Mouse (Mus musculus): Measurements from ENCODE around the gene Pcca. TPM values are rescaled to one million over a fixed set of nuclear protein-coding genes. Genes with fewer than 3 reads are reported as not detected.

Gene Pcca
- polyA plus RNA-seq, 1 experiment from 2014 or later = 23.8 TPM

GRCm38 (mm10) chr14:122867531-122868285, 333.6 kb downstream of the Pcca start:
- no peak overlapping the region for H3K27ac ChIP-seq (ENCODE audit: low read depth)
- 43% methylated on average over 4 of the region's 4 CpGs for WGBS
- no peak overlapping the region for H3K4me2 ChIP-seq
- H3K9me3 ChIP-seq (ENCODE audit: low read depth, low read length) = no peaks in the 10 kb centered on the region
- ATAC-seq (ENCODE audit: insufficient read depth) (peak; percentile 86), DNase-seq (peak; percentile 89)
- no peaks in the 10 kb centered on the region for H3K4me1 ChIP-seq (ENCODE audit: insufficient read depth)
- H3K4me3 ChIP-seq (ENCODE audit: low read depth, low read length) = no peak overlapping the region
- no peak for TF ChIP-seq CTCF (IDR thresholded peaks at IDR 0.05; ENCODE audit: low read depth)
- no peaks in the 10 kb centered on the region for H3K36me3 ChIP-seq (ENCODE audit: insufficient read depth)
- no peak overlapping the region for H3K9ac ChIP-seq
- no peaks in the 10 kb centered on the region for H3K27me3 ChIP-seq (ENCODE audit: insufficient read depth, low read length)

GRCm38 (mm10) chr14:122869831-122870230, 335.7 kb downstream of the Pcca start:
- no peaks in the 10 kb centered on the region for H3K36me3 ChIP-seq (ENCODE audit: insufficient read depth)
- ATAC-seq (ENCODE audit: insufficient read depth) (no peak), DNase-seq (no peak)
- H3K27ac ChIP-seq (ENCODE audit: low read depth) = no peak overlapping the region
- no peak for TF ChIP-seq CTCF (IDR thresholded peaks at IDR 0.05; ENCODE audit: low read depth)
- no peak overlapping the region for H3K9ac ChIP-seq
- no peaks in the 10 kb centered on the region for H3K9me3 ChIP-seq (ENCODE audit: low read depth, low read length)
- 67% methylated on average over 6 of the region's 6 CpGs for WGBS
- H3K4me3 ChIP-seq (ENCODE audit: low read depth, low read length) = no peak overlapping the region
- H3K4me2 ChIP-seq = no peak overlapping the region
- no peaks in the 10 kb centered on the region for H3K4me1 ChIP-seq (ENCODE audit: insufficient read depth)
- H3K27me3 ChIP-seq (ENCODE audit: insufficient read depth, low read length) = no peaks in the 10 kb centered on the region

- no peaks in the 10 kb centered on the region for H3K36me3 ChIP-seq (ENCODE audit: insufficient read depth)
- 49% methylated on average over 4 of the region's 4 CpGs for WGBS
- H3K4me1 ChIP-seq (ENCODE audit: insufficient read depth) = no peaks in the 10 kb centered on the region
- H3K27me3 ChIP-seq (ENCODE audit: insufficient read depth, low read length) = no peaks in the 10 kb centered on the region
- DNase-seq = no peak
- no peak overlapping the region for H3K4me2 ChIP-seq
- ATAC-seq (ENCODE audit: insufficient read depth) = no peak
- H3K9me3 ChIP-seq (ENCODE audit: low read depth, low read length) = no peaks in the 10 kb centered on the region
- H3K4me3 ChIP-seq (ENCODE audit: low read depth, low read length) = no peak overlapping the region
- no peak overlapping the region for H3K27ac ChIP-seq (ENCODE audit: low read depth)
- no peak for TF ChIP-seq CTCF (IDR thresholded peaks at IDR 0.05; ENCODE audit: low read depth)
- H3K9ac ChIP-seq = no peak overlapping the region
Measured at GRCm38 (mm10) chr14:122871841-122872580, 337.9 kb downstream of the Pcca start.

- no peaks in the 10 kb centered on the region for H3K4me1 ChIP-seq (ENCODE audit: insufficient read depth)
- ATAC-seq (ENCODE audit: insufficient read depth) = no peak
- DNase-seq = no peak
- H3K9me3 ChIP-seq (ENCODE audit: low read depth, low read length) = no peaks in the 10 kb centered on the region
- H3K27me3 ChIP-seq (ENCODE audit: insufficient read depth, low read length) = no peaks in the 10 kb centered on the region
- TF ChIP-seq CTCF (IDR thresholded peaks at IDR 0.05; ENCODE audit: low read depth) = no peak
- no peak overlapping the region for H3K4me3 ChIP-seq (ENCODE audit: low read depth, low read length)
- no peak overlapping the region for H3K9ac ChIP-seq
- WGBS = 69% methylated on average over 6 of the region's 6 CpGs
- no peaks in the 10 kb centered on the region for H3K36me3 ChIP-seq (ENCODE audit: insufficient read depth)
- H3K4me2 ChIP-seq = no peak overlapping the region
- H3K27ac ChIP-seq (ENCODE audit: low read depth) = no peak overlapping the region
Measured at GRCm38 (mm10) chr14:122872612-122873011, 338.5 kb downstream of the Pcca start.

GRCm38 (mm10) chr14:122875056-122875455, 340.9 kb downstream of the Pcca start:
- no peak overlapping the region for H3K27ac ChIP-seq (ENCODE audit: low read depth)
- no peak overlapping the region for H3K4me3 ChIP-seq (ENCODE audit: low read depth, low read length)
- no peaks in the 10 kb centered on the region for H3K4me1 ChIP-seq (ENCODE audit: insufficient read depth)
- H3K9ac ChIP-seq = no peak overlapping the region
- WGBS = 73% methylated on average over 8 of the region's 8 CpGs
- no peaks in the 10 kb centered on the region for H3K36me3 ChIP-seq (ENCODE audit: insufficient read depth)
- H3K27me3 ChIP-seq (ENCODE audit: insufficient read depth, low read length) = no peaks in the 10 kb centered on the region
- no peaks in the 10 kb centered on the region for H3K9me3 ChIP-seq (ENCODE audit: low read depth, low read length)
- DNase-seq (no peak), ATAC-seq (ENCODE audit: insufficient read depth) (no peak)
- no peak for TF ChIP-seq CTCF (IDR thresholded peaks at IDR 0.05; ENCODE audit: low read depth)
- H3K4me2 ChIP-seq = no peak overlapping the region

GRCm38 (mm10) chr14:122875636-122876035, 341.5 kb downstream of the Pcca start:
- Histone ChIP-seq H3K9me3 (ENCODE audit: low read depth, low read length) (no peaks in the 10 kb centered on the region), H3K9ac (no peak overlapping the region), H3K4me2 (no peak overlapping the region), H3K4me1 (ENCODE audit: insufficient read depth) (no peaks in the 10 kb centered on the region), H3K4me3 (ENCODE audit: low read depth, low read length) (no peak overlapping the region), H3K36me3 (ENCODE audit: insufficient read depth) (no peaks in the 10 kb centered on the region), H3K27me3 (ENCODE audit: insufficient read depth, low read length) (no peaks in the 10 kb centered on the region), H3K27ac (ENCODE audit: low read depth) (no peak overlapping the region)
- no peak for TF ChIP-seq CTCF (IDR thresholded peaks at IDR 0.05; ENCODE audit: low read depth)
- ATAC-seq (ENCODE audit: insufficient read depth) (no peak), DNase-seq (no peak)
- 72% methylated on average over 6 of the region's 6 CpGs for WGBS

GRCm38 (mm10) chr14:122876163-122876562, 342.0 kb downstream of the Pcca start:
- TF ChIP-seq CTCF (IDR thresholded peaks at IDR 0.05; ENCODE audit: low read depth) = peak; percentile 97
- Histone ChIP-seq H3K4me2 (no peak overlapping the region), H3K27ac (ENCODE audit: low read depth) (no peak overlapping the region), H3K36me3 (ENCODE audit: insufficient read depth) (no peaks in the 10 kb centered on the region), H3K4me3 (ENCODE audit: low read depth, low read length) (no peak overlapping the region), H3K9me3 (ENCODE audit: low read depth, low read length) (no peaks in the 10 kb centered on the region), H3K27me3 (ENCODE audit: insufficient read depth, low read length) (no peaks in the 10 kb centered on the region), H3K4me1 (ENCODE audit: insufficient read depth) (no peaks in the 10 kb centered on the region), H3K9ac (no peak overlapping the region)
- 3% methylated on average over 6 of the region's 6 CpGs for WGBS
- peak; percentile 93 for DNase-seq
- ATAC-seq (ENCODE audit: insufficient read depth) = peak; percentile 95

Measured in lung, embryonic 14.5 days (tissue).